Mouse (Mus musculus) left cerebral cortex, postnatal 36 days (tissue): Measurements from ENCODE around the gene Hivep3. TPM values are rescaled to one million over a fixed set of nuclear protein-coding genes. Genes with fewer than 3 reads are reported as not detected.

Experiments used
- DNase-seq, 2 experiments: peaks; one replicate each; pipeline ENCODE4 v3.0.0; 2021 to 2022; ENCODE audit warnings: low spot score in 2 of 2, mixed read lengths in 1 of 2
- intact Hi-C: fragments of 180-260 bp; cut with DNase I; formaldehyde crosslinking; loops from one replicate; pipeline ENCODE4 v1.15.1; 2025
- total RNA-seq, 2 experiments: library from RNA; stranded (reverse); gene quantifications; 2 replicates each; pipeline ENCODE4 v1.2.3; 2021

Gene Hivep3
- total RNA-seq, 2 experiments from 2014 or later: 50.5 to 64.8 TPM

- intact Hi-C loops: no loop called here
- no peak for DNase-seq
Observed at GRCm38 (mm10) chr4:120054145-120054544, 320.6 kb downstream of the Hivep3 start.

GRCm38 (mm10) chr4:120056451-120056850 lies 322.9 kb downstream of the Hivep3 start:
- intact Hi-C loops: no loop called here

DNA sequence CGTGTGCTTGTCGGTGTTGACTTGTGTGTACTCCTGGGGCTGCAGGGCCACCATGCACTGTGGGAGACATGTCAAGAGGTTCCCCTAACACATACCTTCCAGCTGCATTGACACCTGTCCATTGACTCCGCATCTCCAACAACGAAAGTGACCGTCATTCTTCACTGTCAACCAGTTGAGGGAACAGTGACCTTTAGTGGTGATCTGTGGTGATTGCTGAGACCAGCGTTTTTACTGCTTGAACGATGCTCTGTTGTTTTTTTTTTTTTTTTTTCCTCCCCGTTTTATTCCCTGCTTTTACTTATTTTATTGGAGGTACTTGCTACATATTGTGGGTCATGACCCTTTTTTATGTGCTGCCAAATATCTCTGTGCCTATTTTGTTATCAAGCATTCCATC lies 323.9 kb downstream of the Hivep3 start:
- DNase-seq: no peak
- intact Hi-C loops: no loop called here

More at GRCm38 (mm10) chr4:120056451-120056850, 322.9 kb downstream of the Hivep3 start:
- DNase-seq: no peak

- intact Hi-C loops: no loop called here
- DNase-seq: no peak
Observed at GRCm38 (mm10) chr4:120058157-120058556, 324.6 kb downstream of the Hivep3 start.

- DNase-seq: no peak
- intact Hi-C loops: no loop called here
Observed at GRCm38 (mm10) chr4:120058794-120059193, 325.2 kb downstream of the Hivep3 start.

DNA sequence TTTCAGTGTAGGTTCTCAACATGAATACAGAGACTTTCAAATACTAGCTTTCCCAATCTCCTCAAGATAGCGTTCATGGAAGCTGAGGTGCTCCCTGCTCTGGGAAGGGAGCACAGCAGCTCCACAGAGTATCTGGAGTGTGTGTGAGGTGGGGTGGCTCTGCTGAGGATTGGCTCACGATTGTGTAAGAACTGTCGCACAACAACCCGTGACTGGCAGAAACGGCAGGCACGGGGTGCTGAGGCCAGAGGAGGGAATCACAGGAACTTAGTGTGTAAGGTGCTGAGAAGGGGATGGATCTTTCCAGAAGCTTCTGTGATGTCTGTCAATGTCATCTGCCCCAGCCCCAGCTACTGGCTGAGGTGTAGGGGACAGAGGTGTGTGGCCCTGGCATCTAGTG lies 328.1 kb downstream of the Hivep3 start:
- intact Hi-C loops: no loop called here

DNA sequence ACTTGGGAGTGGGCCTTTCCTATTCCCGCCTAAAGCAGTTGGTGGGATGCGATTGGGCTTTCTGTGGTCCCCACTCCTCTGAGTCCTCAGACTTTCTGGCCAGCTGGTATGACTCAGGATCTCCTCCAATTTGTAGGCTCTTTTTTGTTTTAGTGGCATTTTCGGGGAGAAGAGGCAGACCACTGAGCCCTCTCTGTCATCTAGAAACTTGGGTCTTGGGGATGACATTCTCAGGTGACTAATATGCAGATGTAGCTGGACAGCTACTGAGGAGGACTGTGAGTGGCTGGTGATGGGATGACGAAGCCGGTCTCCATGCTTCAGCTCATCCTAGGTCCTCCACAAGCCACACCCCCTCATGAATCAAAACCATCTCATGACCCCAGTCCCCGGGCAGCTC lies 328.6 kb downstream of the Hivep3 start:
- intact Hi-C loops: no loop called here
- no peak for DNase-seq

More for the DNA sequence above, 328.1 kb downstream of the Hivep3 start:
- no peak for DNase-seq

- no peak for DNase-seq
- intact Hi-C loops: no loop called here
Observed at GRCm38 (mm10) chr4:120062754-120063153, 329.2 kb downstream of the Hivep3 start.

DNA sequence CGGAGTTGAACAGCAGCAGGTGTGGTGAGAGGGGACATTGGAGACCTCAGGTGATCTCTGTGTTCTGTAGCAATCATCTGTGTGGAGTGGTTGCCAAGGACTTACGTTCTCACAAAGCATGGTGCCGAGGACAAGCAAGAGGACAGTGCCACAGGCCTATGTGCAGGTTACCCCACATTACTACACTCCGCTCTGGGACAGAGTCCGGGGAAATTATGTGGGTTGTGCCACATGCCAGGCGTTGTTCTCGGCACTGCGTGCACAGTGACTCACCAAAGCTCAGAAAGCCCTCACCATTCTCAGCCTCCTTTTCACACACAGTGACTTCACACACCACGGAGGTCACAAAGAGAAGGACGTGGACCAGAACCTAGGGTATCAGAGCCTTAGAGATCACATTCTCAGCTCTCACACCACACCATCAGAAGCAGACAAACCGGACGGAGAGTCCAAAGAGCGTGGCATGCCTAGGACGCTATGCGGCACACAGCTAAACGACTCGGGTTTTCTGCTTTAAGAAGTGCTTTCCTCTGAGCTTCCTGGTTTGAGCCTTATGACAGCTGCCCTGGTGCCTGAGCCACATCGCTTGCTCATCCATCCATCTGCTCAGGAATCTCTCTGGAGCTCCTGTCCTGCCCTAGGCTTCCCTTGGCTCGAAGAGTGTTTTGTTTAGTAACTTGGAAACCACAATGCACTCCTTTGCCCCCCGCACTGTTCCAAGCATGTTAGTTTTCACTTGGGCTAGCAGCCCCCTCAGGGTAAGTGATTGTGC lies 330.0 kb downstream of the Hivep3 start:
- peak; percentile 32 to 36 for DNase-seq
- intact Hi-C loops: no loop called here

- no peak for DNase-seq
- intact Hi-C loops: no loop called here
Observed at GRCm38 (mm10) chr4:120064696-120065095, 331.1 kb downstream of the Hivep3 start, which contains the start of gene AL607142.1. Gene AL607142.1, plus strand, starts transcription at chr4:120064996.

DNA sequence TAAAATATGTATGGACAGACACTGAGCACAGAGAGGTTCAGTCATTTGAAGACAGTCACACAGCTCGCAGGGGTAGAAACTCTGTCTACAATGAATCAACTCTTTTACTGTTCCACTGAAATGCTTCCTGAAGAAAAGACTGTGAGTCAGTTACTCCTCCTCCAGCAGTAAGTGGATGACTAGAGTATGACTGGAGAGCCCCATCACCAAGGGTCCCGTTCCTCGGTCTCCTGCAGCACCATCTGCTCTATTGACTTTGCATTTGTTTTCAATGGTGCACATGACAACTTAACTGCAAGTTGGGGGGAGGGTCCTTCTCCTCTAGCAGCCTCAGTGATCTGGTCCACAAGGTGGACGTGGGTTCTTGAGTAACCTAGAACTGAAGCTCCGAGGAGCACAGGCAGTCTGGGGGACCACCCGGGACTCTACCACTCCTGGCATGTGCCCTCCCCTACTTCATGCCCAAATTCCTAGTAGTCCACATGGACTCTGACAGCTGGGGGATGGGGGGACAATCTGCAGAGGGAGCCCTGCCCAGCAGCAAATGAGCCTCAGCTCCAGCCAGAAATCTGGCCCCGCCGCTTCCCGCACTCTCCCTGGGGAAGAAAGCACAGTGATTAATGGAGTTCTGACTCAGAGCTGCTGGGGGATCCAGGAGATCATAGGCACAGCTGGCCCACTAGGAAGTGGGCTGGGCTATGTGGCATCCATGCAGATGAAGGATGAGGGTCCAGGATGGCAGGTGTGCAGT lies 333.4 kb downstream of the Hivep3 start:
- intact Hi-C loops: no loop called here
- DNase-seq: no peak

GRCm38 (mm10) chr4:120067592-120068235 lies 334.1 kb downstream of the Hivep3 start:
- intact Hi-C loops: no loop called here
- DNase-seq: no peak

GRCm38 (mm10) chr4:120068883-120069581 lies 335.4 kb downstream of the Hivep3 start:
- no peak for DNase-seq
- intact Hi-C loops: no loop called here

DNA sequence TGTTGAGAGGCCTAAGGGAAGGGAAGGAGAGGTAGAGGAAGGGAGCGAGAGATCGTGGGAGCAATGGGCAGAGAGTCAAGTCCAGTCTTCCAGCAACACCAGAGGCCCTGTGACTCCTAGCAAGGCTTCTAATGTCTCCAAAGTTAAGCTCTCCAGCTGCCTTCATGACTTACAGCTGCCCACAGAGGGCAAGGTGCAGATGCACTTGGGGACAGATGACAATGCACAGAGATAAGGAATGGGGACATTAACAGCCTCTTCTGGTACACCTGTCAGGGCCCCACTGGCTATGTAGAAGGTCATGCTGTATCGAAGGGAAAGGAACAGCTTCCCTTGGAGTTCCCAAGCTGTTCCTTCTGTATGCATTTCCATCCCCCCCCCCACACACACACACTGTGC lies 336.0 kb downstream of the Hivep3 start:
- no peak for DNase-seq
- intact Hi-C loops: no loop called here

DNA sequence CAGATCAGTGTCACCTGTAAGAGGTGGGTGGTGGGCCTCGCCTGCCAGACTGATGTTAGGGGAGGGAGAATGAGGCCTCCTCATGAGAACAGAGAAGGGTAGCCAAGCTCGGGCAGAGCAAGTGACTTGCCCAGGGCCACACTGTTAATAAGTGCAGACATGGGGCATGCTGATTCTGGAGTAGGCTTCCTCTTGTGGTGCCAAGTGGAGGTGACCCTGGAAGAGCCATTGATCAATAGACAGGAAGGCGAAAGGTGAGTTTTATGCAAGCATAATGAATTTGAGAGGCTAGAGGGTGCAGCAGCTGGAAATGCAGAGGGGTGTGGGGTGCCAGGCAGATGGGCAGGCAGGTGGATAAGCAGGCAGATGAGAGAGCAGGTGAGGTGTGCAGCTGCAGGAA lies 337.8 kb downstream of the Hivep3 start:
- intact Hi-C loops: no loop called here

GRCm38 (mm10) chr4:120071842-120072507 lies 338.4 kb downstream of the Hivep3 start:
- intact Hi-C loops: no loop called here
- DNase-seq: no peak

More for the DNA sequence above, 337.8 kb downstream of the Hivep3 start:
- DNase-seq: no peak

- peak; percentile 44 to 59 for DNase-seq
- intact Hi-C loops: no loop called here
Observed at GRCm38 (mm10) chr4:120074061-120074460, 340.5 kb downstream of the Hivep3 start.

- peak in 1 of 2 experiments; percentile 43 for DNase-seq
- intact Hi-C loops: no loop called here
Observed at GRCm38 (mm10) chr4:120077322-120077721, 343.7 kb downstream of the Hivep3 start.

DNA sequence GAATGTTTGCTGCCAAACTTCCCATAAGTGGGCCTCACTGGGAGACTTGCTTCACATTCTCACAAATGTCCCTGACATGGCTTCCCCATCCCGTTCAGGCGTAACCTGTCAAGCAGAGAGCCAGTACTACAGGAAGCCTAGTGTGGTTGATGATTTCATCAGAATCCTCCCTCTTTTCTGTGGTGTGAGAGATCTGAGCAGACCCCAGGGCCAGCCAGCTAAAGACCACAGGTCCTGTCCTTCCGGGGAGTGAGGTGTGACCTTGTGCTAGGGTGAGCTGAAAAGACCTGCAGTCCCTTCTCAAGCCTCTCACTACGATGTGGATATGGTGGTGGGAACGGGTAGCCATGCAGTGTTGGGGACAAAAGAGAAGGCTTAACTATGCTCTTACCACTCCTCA lies 348.9 kb downstream of the Hivep3 start:
- DNase-seq: no peak
- intact Hi-C loops: no loop called here
